Comparison of ENCODE assay signal across 8 mouse cellular contexts in the genomic region with DNA sequence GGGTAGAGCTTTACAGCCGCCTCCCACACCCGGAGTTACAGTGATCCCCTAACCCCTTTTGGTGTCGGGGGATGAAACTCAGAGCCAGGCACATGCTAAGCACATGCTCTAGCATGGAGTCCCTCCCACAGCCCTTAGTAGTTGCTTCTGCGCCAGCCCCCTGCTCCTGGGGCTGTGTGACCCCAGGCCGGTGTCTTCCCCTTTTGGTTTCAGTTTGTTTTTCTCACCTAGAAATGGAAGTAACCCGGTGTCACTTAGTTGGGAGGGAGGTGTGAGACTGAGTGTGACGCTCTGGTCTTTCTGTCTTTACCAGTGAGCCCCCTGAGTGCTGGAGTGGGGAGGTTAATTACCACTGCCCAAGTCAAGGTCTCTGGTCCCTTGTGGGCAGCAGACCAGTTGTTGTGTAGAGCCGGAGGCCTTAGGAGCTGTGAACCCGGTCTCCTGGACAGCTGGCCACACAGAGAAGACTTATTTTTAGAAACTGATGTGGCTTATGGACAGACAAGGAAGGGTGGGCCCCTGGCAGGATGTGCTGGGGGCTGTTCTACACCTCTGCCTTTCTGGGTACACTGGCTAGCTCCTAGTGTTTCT. TPM values are rescaled to one million over a fixed set of nuclear protein-coding genes. Genes with fewer than 3 reads are reported as not detected.
A peak's percentile ranks its signal among the peaks of the same experiment; 100 is the strongest.
DNase-seq lines count a peak whose midpoint lies in the region; ATAC-seq and TF ChIP-seq lines count a peak whose summit lies in the region.

No protein-coding gene starts in this region.

- TF ChIP-seq CTCF in cerebellum, adult 2 months (IDR thresholded peaks at IDR 0.05; ENCODE audit: borderline replicate concordance, insufficient read depth, low read depth, low read length): no peak

- H3K27ac ChIP-seq in cerebellum, adult 2 months (ENCODE audit: insufficient read depth, low read length): peak overlapping the region; percentile 95
- H3K27ac ChIP-seq in embryonic facial prominence, embryonic 10.5 days (replicated peaks): peak overlapping the region; percentile 86; the same call in 1 of the 2 replicates
- peak overlapping the region; percentile 87 for H3K27ac ChIP-seq in heart, embryonic 13.5 days (replicated peaks)
- H3K27ac ChIP-seq in midbrain, embryonic 12.5 days (replicated peaks): no peak overlapping the region

- H3K9me3 ChIP-seq in embryonic facial prominence, embryonic 10.5 days: no peaks in the 10 kb centered on the region
- no peaks in the 10 kb centered on the region for H3K9me3 ChIP-seq in heart, embryonic 13.5 days
- no peaks in the 10 kb centered on the region for H3K9me3 ChIP-seq in midbrain, embryonic 12.5 days

- H3K9ac ChIP-seq in heart, embryonic 13.5 days: peak overlapping the region; percentile 88
- peak overlapping the region; percentile 59 for H3K9ac ChIP-seq in midbrain, embryonic 12.5 days (replicated peaks)

- no peak for TF ChIP-seq POLR2A in cerebellum, adult 2 months (IDR thresholded peaks at IDR 0.05; ENCODE audit: borderline replicate concordance, insufficient read depth, low read length)

- H3K27me3 ChIP-seq in cerebellum, adult 2 months (ENCODE audit: control insufficient read depth, insufficient read depth, low read length): no peaks in the 10 kb centered on the region
- peaks cover 19% of the 10 kb centered on the region for H3K27me3 ChIP-seq in embryonic facial prominence, embryonic 10.5 days (replicated peaks; ENCODE audit: low read depth, poor library complexity, severe bottlenecking)
- H3K27me3 ChIP-seq in heart, embryonic 13.5 days (replicated peaks): no peaks in the 10 kb centered on the region
- peaks cover 9% of the 10 kb centered on the region; the same call in 1 of the 2 replicates for H3K27me3 ChIP-seq in midbrain, embryonic 12.5 days

- WGBS in cerebellum, adult 2 months: 6% methylated on average over 9 of the region's 9 CpGs
- 43% methylated on average over 9 of the region's 9 CpGs for WGBS in embryonic facial prominence, embryonic 10.5 days
- 6% methylated on average over 9 of the region's 9 CpGs for WGBS in heart, embryonic 13.5 days
- 58% methylated on average over 9 of the region's 9 CpGs for WGBS in midbrain, embryonic 12.5 days

- peak overlapping the region; percentile 77 for H3K4me2 ChIP-seq in heart, embryonic 13.5 days
- peak overlapping the region; percentile 63 for H3K4me2 ChIP-seq in midbrain, embryonic 12.5 days (replicated peaks)

- H3K36me3 ChIP-seq in embryonic facial prominence, embryonic 10.5 days (replicated peaks): peaks cover 9% of the 10 kb centered on the region
- peaks cover 29% of the 10 kb centered on the region for H3K36me3 ChIP-seq in heart, embryonic 13.5 days
- no peaks in the 10 kb centered on the region for H3K36me3 ChIP-seq in midbrain, embryonic 12.5 days

- H3K4me3 ChIP-seq in cerebellum, adult 2 months (replicated peaks; ENCODE audit: insufficient read depth, low read depth, low read length): peak overlapping the region; percentile 95
- peak overlapping the region; percentile 68 for H3K4me3 ChIP-seq in embryonic facial prominence, embryonic 10.5 days
- H3K4me3 ChIP-seq in heart, embryonic 13.5 days: peak overlapping the region; percentile 73
- peak overlapping the region; percentile 51 for H3K4me3 ChIP-seq in midbrain, embryonic 12.5 days

- H3K4me1 ChIP-seq in cerebellum, adult 2 months (ENCODE audit: control insufficient read depth, insufficient read depth, low read length): peaks cover 18% of the 10 kb centered on the region; the same call in 1 of the 2 replicates
- peaks cover 44% of the 10 kb centered on the region for H3K4me1 ChIP-seq in embryonic facial prominence, embryonic 10.5 days
- H3K4me1 ChIP-seq in heart, embryonic 13.5 days: peaks cover 46% of the 10 kb centered on the region
- H3K4me1 ChIP-seq in midbrain, embryonic 12.5 days: peaks cover 25% of the 10 kb centered on the region

- ATAC-seq in heart, embryonic 13.5 days (ENCODE audit: extremely low read depth, insufficient number of reproducible peaks, low FRiP score, low TSS enrichment): no peak
- no peak for ATAC-seq in midbrain, embryonic 12.5 days (ENCODE audit: low FRiP score, low read depth)

- DNase-seq in cerebellum, adult 2 months: peak in 1 of 2 experiments; percentile 57
- no peak for DNase-seq in cerebellum, adult 11 months
- no peak for DNase-seq in embryonic facial prominence, embryonic 10.5 days (ENCODE audit: low spot score)
- peak; percentile 32 to 72 for DNase-seq in kidney, postnatal 25 days
- DNase-seq in thymus, postnatal 4 days: peak; percentile 57
- no peak for DNase-seq in testis, postnatal 10 days (ENCODE audit: low spot score)

RNA-seq across cellular contexts. Expression of a gene that starts 0.9 kb away (rescaled TPM):
- 91.4 and 101 TPM in 2 replicates for polyA plus RNA-seq in cerebellum, adult 2 months (2012; rRNA removed)
- 25.1 and 26.4 TPM in 2 replicates for polyA plus RNA-seq in embryonic facial prominence, embryonic 10.5 days (2016; fragmentation: Nextera tagmentation; extraction: Ambion mirVana)
- 37.6 and 38.7 TPM in 2 replicates for polyA plus RNA-seq in heart, embryonic 13.5 days (2015; fragmentation: Nextera tagmentation; extraction: Ambion mirVana)
- polyA plus RNA-seq in midbrain, embryonic 12.5 days (2016; fragmentation: Nextera tagmentation; extraction: Ambion mirVana): 16.1 and 17.9 TPM in 2 replicates

RNA-seq across cellular contexts. Expression of a gene that starts 11.7 kb away (rescaled TPM):
- 89.5 TPM in 2 replicates for polyA plus RNA-seq in cerebellum, adult 2 months (2012; rRNA removed)
- polyA plus RNA-seq in embryonic facial prominence, embryonic 10.5 days (2016; fragmentation: Nextera tagmentation; extraction: Ambion mirVana): 17.1 and 17.3 TPM in 2 replicates
- polyA plus RNA-seq in heart, embryonic 13.5 days (2015; fragmentation: Nextera tagmentation; extraction: Ambion mirVana): 24.8 and 29.1 TPM in 2 replicates
- 10.6 and 11.2 TPM in 2 replicates for polyA plus RNA-seq in midbrain, embryonic 12.5 days (2016; fragmentation: Nextera tagmentation; extraction: Ambion mirVana)

RNA-seq across cellular contexts. Expression of a gene that starts 12.3 kb away (rescaled TPM):
- 0.59 and 0.60 TPM in 2 replicates for polyA plus RNA-seq in cerebellum, adult 2 months (2012; rRNA removed)
- 0.11 TPM in 2 replicates for polyA plus RNA-seq in embryonic facial prominence, embryonic 10.5 days (2016; fragmentation: Nextera tagmentation; extraction: Ambion mirVana)
- 0.21 TPM in 1 of 2 replicates, not detected in the other for polyA plus RNA-seq in heart, embryonic 13.5 days (2015; fragmentation: Nextera tagmentation; extraction: Ambion mirVana)
- 0.16 and 0.56 TPM in 2 replicates for polyA plus RNA-seq in midbrain, embryonic 12.5 days (2016; fragmentation: Nextera tagmentation; extraction: Ambion mirVana)

RNA-seq across cellular contexts. Expression of a gene that starts 13.2 kb away (rescaled TPM):
- polyA plus RNA-seq in cerebellum, adult 2 months (2012; rRNA removed): 25.2 and 28.4 TPM in 2 replicates
- 2.0 and 2.1 TPM in 2 replicates for polyA plus RNA-seq in embryonic facial prominence, embryonic 10.5 days (2016; fragmentation: Nextera tagmentation; extraction: Ambion mirVana)
- 0.36 TPM in 1 of 2 replicates, not detected in the other for polyA plus RNA-seq in heart, embryonic 13.5 days (2015; fragmentation: Nextera tagmentation; extraction: Ambion mirVana)
- polyA plus RNA-seq in midbrain, embryonic 12.5 days (2016; fragmentation: Nextera tagmentation; extraction: Ambion mirVana): 2.7 and 3.1 TPM in 2 replicates

RNA-seq across cellular contexts. Expression of a gene that starts 17.2 kb away (rescaled TPM):
- polyA plus RNA-seq in cerebellum, adult 2 months (2012; rRNA removed): 131 and 137 TPM in 2 replicates
- 109 and 111 TPM in 2 replicates for polyA plus RNA-seq in embryonic facial prominence, embryonic 10.5 days (2016; fragmentation: Nextera tagmentation; extraction: Ambion mirVana)
- 72.9 and 81.4 TPM in 2 replicates for polyA plus RNA-seq in heart, embryonic 13.5 days (2015; fragmentation: Nextera tagmentation; extraction: Ambion mirVana)
- polyA plus RNA-seq in midbrain, embryonic 12.5 days (2016; fragmentation: Nextera tagmentation; extraction: Ambion mirVana): 109 and 121 TPM in 2 replicates

Comparison
In these comparisons a context has a peak if more than half of its experiments do, and no peak if none do; other contexts are left out.
1. DNase-seq: peak in kidney, postnatal 25 days (2 of 2) and thymus, postnatal 4 days (single experiment); none in cerebellum, adult 11 months (single experiment), embryonic facial prominence, embryonic 10.5 days (single experiment) and testis, postnatal 10 days (single experiment).
2. Peak in every context shown above with its lines, with median percentiles within 50 percentile points of each other: H3K4me3 ChIP-seq.